Mouse (Mus musculus): ENCODE data around the gene Pdap1.

GRCm38 (mm10) chr5:145113416-145113815 is 26.6 kb downstream of the Pdap1 start:
- TF ChIP-seq MAZ (IDR thresholded peaks at IDR 0.05; ENCODE audit: low read depth, low read length) (no peak), MAFK (IDR thresholded peaks at IDR 0.05; ENCODE audit: borderline replicate concordance, low read depth, low read length) (no peak), HCFC1 (IDR thresholded peaks at IDR 0.05; ENCODE audit: low read depth, low read length) (no peak), EP300 (IDR thresholded peaks at IDR 0.05; ENCODE audit: low read depth in 1 of 2, low read length in 2 of 2) (no peak), CHD1 (IDR thresholded peaks at IDR 0.05; ENCODE audit: low read depth, low read length) (no peak)

All from MEL (cell line).